Mouse (Mus musculus): ENCODE measurements around the gene Tnnc2. TPM values are rescaled to one million over a fixed set of nuclear protein-coding genes. Genes with fewer than 3 reads are reported as not detected.

Gene Tnnc2
- polyA plus RNA-seq, 1 experiment = 0.89 TPM

DNA sequence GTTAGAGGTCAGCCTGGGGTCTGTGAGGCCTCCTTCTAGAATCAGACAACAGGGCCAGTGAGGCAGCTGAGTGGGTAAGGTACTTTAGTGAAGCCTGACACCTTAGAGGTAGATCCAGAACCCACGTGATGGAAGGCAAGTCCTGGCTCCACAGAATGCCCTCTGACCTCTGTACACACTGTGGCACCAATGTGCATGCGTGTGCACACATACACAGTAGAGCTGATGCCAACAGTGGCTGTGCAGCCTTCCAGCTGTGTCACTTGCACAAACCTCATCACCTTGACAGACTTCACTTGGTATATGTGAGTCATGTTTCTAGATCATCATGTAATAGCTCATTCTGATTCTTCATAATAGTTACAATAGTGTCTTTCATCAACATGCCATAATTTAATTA is 27.3 kb downstream of the Tnnc2 start:
- Histone ChIP-seq H3K27ac (ENCODE audit: control insufficient read depth, insufficient read depth, low read depth, low read length) (no peak overlapping the region), H3K36me3 (ENCODE audit: control insufficient read depth, insufficient read depth, low read length) (peaks cover 2% of the 10 kb centered on the region), H3K4me3 (ENCODE audit: control insufficient read depth, low read depth, low read length) (no peak overlapping the region), H3K27me3 (ENCODE audit: control insufficient read depth, insufficient read depth, low read length) (no peaks in the 10 kb centered on the region), H3K4me1 (ENCODE audit: control insufficient read depth, insufficient read depth, low read length) (no peaks in the 10 kb centered on the region; the same call in 1 of the 2 replicates)
- TF ChIP-seq POLR2A (IDR thresholded peaks at IDR 0.05; ENCODE audit: control insufficient read depth, low read depth, low read length) (no peak; the same call in 1 of the 2 replicates), CTCF (IDR thresholded peaks at IDR 0.05; ENCODE audit: control insufficient read depth, insufficient read depth, insufficient replicate concordance, low read depth, low read length) (no peak)

DNA sequence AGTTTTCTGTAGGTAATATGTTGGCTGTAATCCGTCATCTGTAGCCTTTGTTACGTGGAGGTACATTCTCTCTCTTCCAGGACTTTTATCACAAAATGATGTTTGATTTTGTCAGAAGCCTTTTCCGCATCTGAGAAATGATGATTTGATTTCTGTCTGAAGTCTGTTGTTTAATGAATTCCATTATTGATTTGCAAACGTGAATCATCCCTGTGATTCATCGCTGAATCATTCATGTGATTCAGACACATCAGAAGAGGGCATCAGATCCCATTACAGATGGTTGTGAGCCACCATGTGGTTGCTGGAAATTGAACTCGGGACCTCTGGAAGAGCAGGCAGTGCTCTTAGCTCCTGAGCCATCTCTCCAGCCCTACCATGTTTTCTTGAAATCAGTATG is 30.8 kb downstream of the Tnnc2 start:
- no peak overlapping the region for H3K4me3 ChIP-seq (ENCODE audit: control insufficient read depth, low read depth, low read length)
- no peaks in the 10 kb centered on the region for H3K27me3 ChIP-seq (ENCODE audit: control insufficient read depth, insufficient read depth, low read length)
- H3K36me3 ChIP-seq (ENCODE audit: control insufficient read depth, insufficient read depth, low read length) = peaks cover 4% of the 10 kb centered on the region
- H3K4me1 ChIP-seq (ENCODE audit: control insufficient read depth, insufficient read depth, low read length) = peaks cover 8% of the 10 kb centered on the region
- TF ChIP-seq POLR2A (IDR thresholded peaks at IDR 0.05; ENCODE audit: control insufficient read depth, low read depth, low read length) (no peak), CTCF (IDR thresholded peaks at IDR 0.05; ENCODE audit: control insufficient read depth, insufficient read depth, insufficient replicate concordance, low read depth, low read length) (no peak)
- H3K27ac ChIP-seq (ENCODE audit: control insufficient read depth, insufficient read depth, low read depth, low read length) = no peak overlapping the region

DNA sequence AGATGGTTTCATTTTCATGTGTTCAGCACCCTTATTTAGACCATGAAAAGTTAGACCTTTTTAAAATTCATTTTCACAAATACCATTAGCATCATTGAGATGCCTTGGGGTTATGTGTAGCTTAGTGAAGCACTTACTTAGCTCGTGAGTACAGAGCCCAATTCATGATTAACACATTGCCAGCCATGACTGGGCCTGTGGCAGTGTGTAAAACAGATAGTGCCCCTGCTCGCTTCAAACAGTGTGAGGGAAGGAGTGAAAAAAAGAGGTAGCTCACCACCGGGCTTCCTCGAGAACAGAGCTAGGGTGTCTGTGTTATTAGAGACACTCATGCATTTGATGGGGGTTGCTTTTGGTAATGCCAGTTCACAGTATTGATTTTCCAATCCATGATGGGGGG is 31.6 kb downstream of the Tnnc2 start:
- no peak overlapping the region for H3K27ac ChIP-seq (ENCODE audit: control insufficient read depth, insufficient read depth, low read depth, low read length)
- peaks cover 8% of the 10 kb centered on the region for H3K4me1 ChIP-seq (ENCODE audit: control insufficient read depth, insufficient read depth, low read length)
- no peak overlapping the region for H3K4me3 ChIP-seq (ENCODE audit: control insufficient read depth, low read depth, low read length)
- no peak for TF ChIP-seq CTCF (IDR thresholded peaks at IDR 0.05; ENCODE audit: control insufficient read depth, insufficient read depth, insufficient replicate concordance, low read depth, low read length)
- H3K27me3 ChIP-seq (ENCODE audit: control insufficient read depth, insufficient read depth, low read length) = no peaks in the 10 kb centered on the region
- H3K36me3 ChIP-seq (ENCODE audit: control insufficient read depth, insufficient read depth, low read length) = peaks cover 4% of the 10 kb centered on the region

DNA sequence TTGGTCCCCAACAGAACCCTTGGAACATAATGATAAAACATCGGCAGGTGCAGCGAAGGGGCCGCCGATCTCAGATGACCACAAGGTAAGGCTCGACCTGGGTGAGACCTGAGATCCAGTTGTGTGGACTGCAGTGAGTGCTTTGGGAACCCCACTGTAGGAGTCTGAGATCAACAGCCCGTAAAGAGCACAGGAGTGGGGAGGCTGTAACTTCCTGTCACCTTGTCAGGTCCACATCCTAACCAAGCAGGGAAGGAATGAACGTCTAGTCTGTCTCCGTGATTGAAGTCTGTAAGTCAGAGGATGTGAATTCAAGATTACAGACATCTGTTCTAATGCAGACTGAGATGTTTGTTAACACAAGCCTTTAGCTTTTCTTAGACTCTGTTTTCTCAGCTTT is 33.1 kb downstream of the Tnnc2 start:
- Histone ChIP-seq H3K4me3 (ENCODE audit: control insufficient read depth, low read depth, low read length) (peak overlapping the region; percentile 97), H3K36me3 (ENCODE audit: control insufficient read depth, insufficient read depth, low read length) (peaks cover 4% of the 10 kb centered on the region), H3K27ac (ENCODE audit: control insufficient read depth, insufficient read depth, low read depth, low read length) (peak overlapping the region; percentile 89), H3K4me1 (ENCODE audit: control insufficient read depth, insufficient read depth, low read length) (peaks cover 8% of the 10 kb centered on the region), H3K27me3 (ENCODE audit: control insufficient read depth, insufficient read depth, low read length) (no peaks in the 10 kb centered on the region)
- TF ChIP-seq POLR2A (IDR thresholded peaks at IDR 0.05; ENCODE audit: control insufficient read depth, low read depth, low read length) (no peak), CTCF (IDR thresholded peaks at IDR 0.05; ENCODE audit: control insufficient read depth, insufficient read depth, insufficient replicate concordance, low read depth, low read length) (no peak)

GRCm38 (mm10) chr2:164745843-164746479 is 33.8 kb downstream of the Tnnc2 start, which contains the start of the genes Wfdc3 and Dnttip1:
Gene Wfdc3 (minus strand): TSS chr2:164745931.
Gene Dnttip1 (plus strand): TSS chr2:164745983.
- Histone ChIP-seq H3K4me1 (ENCODE audit: control insufficient read depth, insufficient read depth, low read length) (peaks cover 8% of the 10 kb centered on the region), H3K27ac (ENCODE audit: control insufficient read depth, insufficient read depth, low read depth, low read length) (peak within 1 kb of the TSS; percentile 99)

GRCm38 (mm10) chr2:164744987-164745386 is 34.8 kb downstream of the Tnnc2 start:
- Histone ChIP-seq H3K4me1 (ENCODE audit: control insufficient read depth, insufficient read depth, low read length) (peaks cover 8% of the 10 kb centered on the region), H3K4me3 (ENCODE audit: control insufficient read depth, low read depth, low read length) (peak overlapping the region; percentile 97), H3K36me3 (ENCODE audit: control insufficient read depth, insufficient read depth, low read length) (peaks cover 4% of the 10 kb centered on the region), H3K27me3 (ENCODE audit: control insufficient read depth, insufficient read depth, low read length) (no peaks in the 10 kb centered on the region), H3K27ac (ENCODE audit: control insufficient read depth, insufficient read depth, low read depth, low read length) (peak overlapping the region; percentile 99)
- TF ChIP-seq CTCF (IDR thresholded peaks at IDR 0.05; ENCODE audit: control insufficient read depth, insufficient read depth, insufficient replicate concordance, low read depth, low read length) (no peak), POLR2A (IDR thresholded peaks at IDR 0.05; ENCODE audit: control insufficient read depth, low read depth, low read length) (no peak)

More at GRCm38 (mm10) chr2:164745843-164746479, 33.8 kb downstream of the Tnnc2 start, which contains the start of the genes Wfdc3 and Dnttip1:
- peak; percentile 98 for TF ChIP-seq POLR2A (IDR thresholded peaks at IDR 0.05; ENCODE audit: control insufficient read depth, low read depth, low read length)
- no peak for TF ChIP-seq CTCF (IDR thresholded peaks at IDR 0.05; ENCODE audit: control insufficient read depth, insufficient read depth, insufficient replicate concordance, low read depth, low read length)
- H3K36me3 ChIP-seq (ENCODE audit: control insufficient read depth, insufficient read depth, low read length) = peaks cover 4% of the 10 kb centered on the region
- H3K27me3 ChIP-seq (ENCODE audit: control insufficient read depth, insufficient read depth, low read length) = no peaks in the 10 kb centered on the region
- H3K4me3 ChIP-seq (ENCODE audit: control insufficient read depth, low read depth, low read length) = peak within 1 kb of the TSS; percentile 97

- Histone ChIP-seq H3K36me3 (ENCODE audit: control insufficient read depth, insufficient read depth, low read length) (no peaks in the 10 kb centered on the region; the same call in 1 of the 2 replicates), H3K4me3 (ENCODE audit: control insufficient read depth, low read depth, low read length) (no peak overlapping the region), H3K4me1 (ENCODE audit: control insufficient read depth, insufficient read depth, low read length) (peaks cover 1% of the 10 kb centered on the region), H3K27me3 (ENCODE audit: control insufficient read depth, insufficient read depth, low read length) (no peaks in the 10 kb centered on the region), H3K27ac (ENCODE audit: control insufficient read depth, insufficient read depth, low read depth, low read length) (no peak overlapping the region)
- TF ChIP-seq POLR2A (IDR thresholded peaks at IDR 0.05; ENCODE audit: control insufficient read depth, low read depth, low read length) = no peak
- no peak for TF ChIP-seq CTCF (IDR thresholded peaks at IDR 0.05; ENCODE audit: control insufficient read depth, insufficient read depth, insufficient replicate concordance, low read depth, low read length)
Observed at GRCm38 (mm10) chr2:164739876-164740275, 39.9 kb downstream of the Tnnc2 start.

Measured in testis, adult 2 months (tissue).